Mouse (Mus musculus) T-helper 1 cell (primary cell): Measurements from ENCODE around the gene Nfatc4.

Experiments used
- in situ Hi-C: fragments of 300-600 bp; cut with MboI, MseI; formaldehyde crosslinking; loops from one replicate; pipeline ENCODE4 v1.15.1; 2025; ENCODE audit warnings: high pct_unique_total_duplicates

The Nfatc4 gene

GRCm38 (mm10) chr14:55880982-55881381 is 58.0 kb downstream of the Nfatc4 start:
- in situ Hi-C loops = no loop called here

- in situ Hi-C loops = no loop called here
Observed at GRCm38 (mm10) chr14:55882171-55882641, 59.3 kb downstream of the Nfatc4 start.

- in situ Hi-C loops = no loop called here
Observed at GRCm38 (mm10) chr14:55883149-55883661, 60.3 kb downstream of the Nfatc4 start.
